Mouse (Mus musculus) cerebellum, adult 18-20 months (tissue): ENCODE results near the gene Mapk8ip2.

Source experiments
- DNase-seq, 2 experiments: peaks; one replicate each; pipeline ENCODE4 v3.0.0; 2021

Gene Mapk8ip2

GRCm38 (mm10) chr15:89488182-89488581 is 34.5 kb downstream of the Mapk8ip2 start:
- DNase-seq: no peak

DNA sequence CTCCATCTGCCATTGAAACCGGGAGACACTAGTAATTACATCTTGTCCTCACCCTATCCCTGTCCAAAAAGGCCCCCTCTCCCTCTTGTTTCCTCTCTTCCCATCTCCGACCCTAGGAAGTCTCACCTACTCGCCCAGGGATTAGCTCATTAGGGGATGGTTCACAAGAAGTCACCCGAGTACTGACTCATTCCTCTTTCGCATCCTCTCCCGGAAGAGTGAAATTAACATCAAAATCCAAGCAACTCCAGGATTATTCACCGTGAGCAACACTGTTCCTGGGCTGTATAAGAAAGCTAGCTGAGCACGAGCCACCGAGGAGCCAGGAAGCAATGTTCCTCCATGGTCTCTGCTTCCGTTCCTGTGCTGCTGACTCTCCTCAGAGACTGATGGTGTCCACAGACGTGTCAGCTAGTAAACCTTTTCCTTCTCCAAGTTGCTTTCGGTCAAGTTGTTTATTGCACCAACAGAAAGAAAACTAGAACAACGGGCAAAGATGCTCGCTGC is 35.0 kb downstream of the Mapk8ip2 start:
- DNase-seq: no peak

- no peak for DNase-seq
Measured at GRCm38 (mm10) chr15:89494970-89495369, 41.3 kb downstream of the Mapk8ip2 start.

GRCm38 (mm10) chr15:89496131-89496530 is 42.4 kb downstream of the Mapk8ip2 start:
- no peak for DNase-seq

- no peak for DNase-seq
Measured at GRCm38 (mm10) chr15:89496841-89497240, 43.1 kb downstream of the Mapk8ip2 start.

- no peak for DNase-seq
Measured at GRCm38 (mm10) chr15:89497391-89498048, 43.8 kb downstream of the Mapk8ip2 start.

DNA sequence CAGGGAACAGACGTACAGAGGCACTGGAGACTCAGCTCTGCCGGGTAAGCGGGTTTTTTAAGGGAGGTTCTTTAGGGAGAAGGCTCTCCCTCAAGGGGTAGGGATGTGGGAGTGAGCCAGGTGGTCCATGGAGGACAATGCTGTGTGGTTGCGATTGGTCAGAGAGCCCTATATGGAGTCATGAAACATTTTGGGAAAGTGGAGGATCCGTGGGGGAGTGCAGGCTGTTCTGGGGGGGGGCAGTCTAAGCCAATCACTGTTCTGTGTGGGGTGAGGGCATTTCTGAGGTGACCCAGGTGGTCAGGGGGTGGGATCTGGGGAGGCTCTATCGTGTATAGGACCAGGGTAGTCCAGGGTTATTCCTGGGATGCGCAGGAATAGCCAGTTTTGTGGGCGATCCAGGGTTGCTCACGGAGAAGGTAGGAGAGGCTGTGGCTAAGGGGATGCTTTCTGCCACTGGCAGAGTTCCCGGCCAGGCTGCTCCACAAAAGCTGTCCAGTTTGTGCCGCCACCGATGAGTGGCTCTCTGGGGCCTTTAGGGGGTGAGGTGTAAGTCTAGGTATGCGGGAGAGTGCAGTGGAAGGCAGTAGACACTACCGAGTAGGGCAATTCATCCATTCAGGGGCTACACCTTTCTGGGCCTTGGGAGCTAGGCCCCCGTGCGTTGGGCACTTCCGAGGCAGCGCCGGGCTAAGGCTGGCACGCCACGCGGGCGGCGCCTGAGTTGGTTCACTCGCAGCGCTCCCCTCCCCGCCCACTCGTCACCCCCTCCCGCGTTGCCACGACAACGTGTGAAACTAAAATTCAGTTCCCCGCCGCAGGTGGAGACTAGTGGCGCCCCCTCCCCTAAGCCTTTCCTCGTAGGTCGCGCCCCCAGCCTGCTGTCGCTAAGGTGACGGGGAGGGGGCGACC is 44.6 kb downstream of the Mapk8ip2 start:
- DNase-seq: peak; percentile 66 to 68

DNA sequence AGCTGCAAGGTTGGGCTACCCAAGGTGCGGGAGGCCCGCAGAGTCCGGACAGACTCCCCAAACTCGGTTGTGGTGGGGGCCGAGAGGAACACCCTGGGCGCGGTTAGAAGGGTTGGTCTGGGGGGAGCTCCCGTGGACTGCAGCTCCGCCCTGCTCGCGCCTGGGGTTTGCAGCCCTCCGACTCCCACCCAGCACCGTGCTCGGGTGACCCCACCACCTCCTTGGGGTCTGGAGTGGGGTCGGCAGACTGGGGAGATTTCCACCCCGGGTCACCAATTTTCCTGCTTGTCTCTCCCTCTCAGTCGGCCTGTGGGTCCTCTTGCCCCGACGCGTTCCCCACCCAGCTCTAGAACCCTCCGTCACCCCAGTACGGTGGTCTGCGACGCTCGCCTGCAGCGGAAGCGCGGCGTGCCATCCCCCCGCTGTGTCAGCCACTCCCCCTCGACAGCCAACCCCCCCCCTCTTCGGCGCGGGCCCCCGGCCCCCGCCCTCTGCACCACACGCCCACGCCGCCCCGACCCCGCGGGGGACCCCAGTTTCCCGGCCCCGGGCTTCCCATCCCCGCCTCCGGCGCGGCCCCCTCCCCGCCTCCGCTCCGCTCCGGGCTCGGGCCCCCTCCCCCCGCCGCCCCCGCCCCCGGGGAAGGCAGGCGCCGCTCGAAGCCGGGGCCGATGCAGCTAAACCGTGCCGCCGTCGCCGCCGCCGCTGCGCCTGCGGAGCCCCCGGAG is 45.4 kb downstream of the Mapk8ip2 start, which contains the start of gene Shank3:
Gene Shank3 (plus strand): TSS at position 663 of the 728 bp plus-strand sequence.
- peak in 1 of 2 experiments; percentile 38 for DNase-seq

GRCm38 (mm10) chr15:89499784-89500220 is 46.1 kb downstream of the Mapk8ip2 start:
- peak; percentile 46 to 77 for DNase-seq

- DNase-seq: peak; percentile 46 to 58
Measured at GRCm38 (mm10) chr15:89500221-89500791, 46.6 kb downstream of the Mapk8ip2 start.

- no peak for DNase-seq
Measured at GRCm38 (mm10) chr15:89501321-89501720, 47.6 kb downstream of the Mapk8ip2 start.

DNA sequence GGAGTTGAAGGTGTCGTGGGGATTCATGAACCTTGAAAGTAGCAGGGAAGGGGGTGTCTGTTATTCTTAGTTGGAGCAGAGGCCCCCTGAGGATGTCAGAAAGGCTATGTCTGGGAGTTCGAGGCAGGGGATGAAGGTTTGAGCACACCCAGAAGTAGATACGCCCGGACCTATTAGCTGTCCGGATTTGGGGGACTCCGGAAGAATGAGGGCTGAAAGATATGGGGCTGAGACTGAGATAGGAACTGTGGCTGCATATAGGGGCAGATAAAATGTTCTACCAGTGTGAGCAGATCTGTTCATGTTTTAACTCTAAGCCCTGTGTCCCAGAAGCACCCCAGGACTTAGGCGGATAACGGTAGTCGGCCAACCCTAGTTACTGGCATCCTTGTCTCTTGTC is 51.1 kb downstream of the Mapk8ip2 start:
- DNase-seq: no peak

GRCm38 (mm10) chr15:89507751-89508150 is 54.0 kb downstream of the Mapk8ip2 start:
- DNase-seq: no peak

GRCm38 (mm10) chr15:89512679-89513078 is 59.0 kb downstream of the Mapk8ip2 start:
- no peak for DNase-seq
